Mouse (Mus musculus): Measurements from ENCODE around the gene 4930524J08Rik. TPM values are rescaled to one million over a fixed set of nuclear protein-coding genes. Genes with fewer than 3 reads are reported as not detected.

4930524J08Rik gene
- total and polyA plus RNA-seq, 3 experiments = 0.50 to 5.8 (median 0.72) TPM

DNA sequence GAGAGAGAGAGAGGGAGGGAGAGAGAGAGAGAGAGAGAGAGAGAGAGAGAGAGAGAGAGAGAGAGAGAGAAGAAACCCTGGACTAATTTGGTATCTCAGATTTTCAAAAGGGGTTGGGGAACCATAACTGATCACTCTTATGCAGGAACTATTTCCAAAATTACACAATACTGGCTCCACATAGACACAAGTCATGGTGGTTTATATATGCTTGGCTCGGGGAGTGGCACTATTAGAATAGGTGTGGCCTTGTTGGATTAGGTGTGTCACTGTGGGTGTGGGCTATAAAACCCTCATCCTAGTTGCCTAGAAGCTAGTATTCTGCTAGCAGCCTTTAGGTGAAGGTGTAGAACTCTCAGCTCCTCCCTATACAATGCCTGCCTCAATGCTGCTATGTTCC lies 46.0 kb downstream of the 4930524J08Rik start:
- Histone ChIP-seq H3K9me3 (replicated peaks; ENCODE audit: low read length) (no peaks in the 10 kb centered on the region), H3K4me2 (ENCODE audit: insufficient read depth, low read depth, poor library complexity, severe bottlenecking) (no peak overlapping the region), H3K36me3 (replicated peaks in 1 of 2; ENCODE audit: control insufficient read depth in 1 of 2, insufficient read depth in 1 of 2, low read length in 1 of 2) (no peaks in the 10 kb centered on the region), H3K9ac (ENCODE audit: insufficient read depth, low read depth) (no peak overlapping the region), H3K4me1 (ENCODE audit: control insufficient read depth in 1 of 2, insufficient read depth in 2 of 2) (no peaks in the 10 kb centered on the region), H3K4me3 (replicated peaks in 1 of 3; ENCODE audit: low read depth in 2 of 3, low read length in 2 of 3, poor library complexity in 1 of 3) (no peak overlapping the region), H3K79me2 (replicated peaks; ENCODE audit: control insufficient read depth, extremely low read depth, insufficient read depth, poor library complexity, severe bottlenecking) (no peaks in the 10 kb centered on the region), H3K27ac (ENCODE audit: insufficient read depth, low read depth) (no peak overlapping the region), H3K27me3 (replicated peaks) (no peaks in the 10 kb centered on the region)
- TF ChIP-seq CHD1 (IDR thresholded peaks at IDR 0.05; ENCODE audit: low read depth, low read length) = no peak
- TF ChIP-seq ZC3H11A (IDR thresholded peaks at IDR 0.05; ENCODE audit: low read depth, low read length) = no peak
- TF ChIP-seq PAX5 (IDR thresholded peaks at IDR 0.05; ENCODE audit: low read length) = no peak
- TF ChIP-seq ZMIZ1 (IDR thresholded peaks at IDR 0.05; ENCODE audit: low read depth, low read length) = no peak
- TF ChIP-seq SMC3 (IDR thresholded peaks at IDR 0.05; ENCODE audit: low read depth, low read length) = no peak
- TF ChIP-seq MXI1 (IDR thresholded peaks at IDR 0.05; ENCODE audit: low read depth, low read length) = no peak
- TF ChIP-seq E2F4 (IDR thresholded peaks at IDR 0.05; ENCODE audit: insufficient replicate concordance, low read depth, low read length) = no peak
- dilution Hi-C loops (cut with MboI; ENCODE audit: extremely low pct_ligation_motif_present, extremely low pct_unique_long_range_greater_than_20kb, low sequenced_read_pairs) (no loop called here), in situ Hi-C loops (cut with MboI; ENCODE audit: low pct_ligation_motif_present, low pct_unique_long_range_greater_than_20kb, low sequenced_read_pairs) (no loop called here)
- no peak for DNase-seq (ENCODE audit: extremely low read depth)

Other genes with a start within 250 kb of the 4930524J08Rik start
- gene Rasgef1b, start 250.0 kb upstream of the 4930524J08Rik start, total RNA-seq (2012; rRNA removed) = 0.17 and 0.21 TPM in 2 replicates
- gene Rasgef1b, start 250.0 kb upstream of the 4930524J08Rik start, total RNA-seq (2014; rRNA removed) = 0.14 and 0.21 TPM in 2 replicates
- 0.26 and 0.37 TPM in 2 replicates for gene Rasgef1b, start 250.0 kb upstream of the 4930524J08Rik start, polyA plus RNA-seq (2012; ENCODE audit: insufficient read length, low read depth)
- gene Vamp9, start 72.8 kb upstream of the 4930524J08Rik start, total RNA-seq (2012; rRNA removed) = not detected in 2 replicates
- not detected in 2 replicates for gene Vamp9, start 72.8 kb upstream of the 4930524J08Rik start, total RNA-seq (2014; rRNA removed)
- not detected in 2 replicates for gene Vamp9, start 72.8 kb upstream of the 4930524J08Rik start, polyA plus RNA-seq (2012; ENCODE audit: insufficient read length, low read depth)
- gene Hnrnpd, start 123 bp upstream of the 4930524J08Rik start, total RNA-seq (2012; rRNA removed) = 19.0 and 28.2 TPM in 2 replicates
- gene Hnrnpd, start 123 bp upstream of the 4930524J08Rik start, total RNA-seq (2014; rRNA removed) = 41.3 and 52.2 TPM in 2 replicates
- 319 and 373 TPM in 2 replicates for gene Hnrnpd, start 123 bp upstream of the 4930524J08Rik start, polyA plus RNA-seq (2012; ENCODE audit: insufficient read length, low read depth)
- gene Hnrnpdl, start 60.6 kb downstream of the 4930524J08Rik start, total RNA-seq (2012; rRNA removed) = 75.6 and 97.6 TPM in 2 replicates
- gene Hnrnpdl, start 60.6 kb downstream of the 4930524J08Rik start, total RNA-seq (2014; rRNA removed) = 165 and 211 TPM in 2 replicates
- 207 and 256 TPM in 2 replicates for gene Hnrnpdl, start 60.6 kb downstream of the 4930524J08Rik start, polyA plus RNA-seq (2012; ENCODE audit: insufficient read length, low read depth)
- gene Enoph1, start 60.9 kb downstream of the 4930524J08Rik start, total RNA-seq (2012; rRNA removed) = 50.4 and 64.9 TPM in 2 replicates
- 67.3 and 70.9 TPM in 2 replicates for gene Enoph1, start 60.9 kb downstream of the 4930524J08Rik start, total RNA-seq (2014; rRNA removed)
- 47.4 and 52.4 TPM in 2 replicates for gene Enoph1, start 60.9 kb downstream of the 4930524J08Rik start, polyA plus RNA-seq (2012; ENCODE audit: insufficient read length, low read depth)
- not detected in 2 replicates for gene Tmem150c, start 180.7 kb downstream of the 4930524J08Rik start, total RNA-seq (2012; rRNA removed)
- not detected in 2 replicates for gene Tmem150c, start 180.7 kb downstream of the 4930524J08Rik start, total RNA-seq (2014; rRNA removed)
- not detected in 2 replicates for gene Tmem150c, start 180.7 kb downstream of the 4930524J08Rik start, polyA plus RNA-seq (2012; ENCODE audit: insufficient read length, low read depth)